Mouse (Mus musculus) stomach, postnatal 0 days (tissue): ENCODE results near the gene Ddb1. TPM values are rescaled to one million over a fixed set of nuclear protein-coding genes. Genes with fewer than 3 reads are reported as not detected.
"Not testable (repeated sequence)": the region's sequence is repeated elsewhere in the genome, so short reads cannot be mapped to it uniquely, and the experiment has no call there.

Source experiments
- ATAC-seq: fragments of 200-750 bp; cut with Nextera tagmentation; 2 replicates; pipeline ENCODE4 v1.8.0; 2017; ENCODE audit not compliant: low FRiP score, low TSS enrichment
- DNase-seq: peaks from one replicate; pipeline ENCODE4 v3.0.0-alpha.2; 2016; ENCODE audit warnings: low spot score
- H3K27ac ChIP-seq: fragments of 300-500 bp; sonication (generic); replicated peaks from 2 replicates; pipeline ENCODE4 v1.5.1; 2014; ENCODE audit warnings: mild to moderate bottlenecking, control low read depth
- H3K27me3 ChIP-seq: fragments of 300-500 bp; sonication (generic); 2 replicates; pipeline ENCODE4 v1.6.1; 2014; ENCODE audit warnings: low read length; ENCODE audit not compliant: control insufficient read depth, insufficient read depth
- H3K36me3 ChIP-seq: fragments of 300-500 bp; sonication (generic); 2 replicates; pipeline ENCODE4 v1.6.1; 2014; ENCODE audit warnings: low read length, mixed read lengths; ENCODE audit not compliant: control insufficient read depth, insufficient read depth
- H3K4me1 ChIP-seq: fragments of 300-500 bp; sonication (generic); replicated peaks from 2 replicates; pipeline ENCODE4 v1.6.1; 2014; ENCODE audit warnings: antibody characterized with exemption; ENCODE audit not compliant: control insufficient read depth, insufficient read depth
- H3K4me2 ChIP-seq: fragments of 300-500 bp; sonication (generic); replicated peaks from 2 replicates; pipeline ENCODE4 v1.6.1; 2014; ENCODE audit warnings: low read depth, mild to moderate bottlenecking, control low read depth, moderate library complexity
- H3K4me3 ChIP-seq: fragments of 300-500 bp; sonication (generic); 2 replicates; pipeline ENCODE4 v1.5.1; 2014; ENCODE audit warnings: low read depth, low read length, control low read depth
- H3K9ac ChIP-seq: fragments of 300-500 bp; sonication (generic); 2 replicates; pipeline ENCODE4 v1.6.1; 2014; ENCODE audit warnings: mild to moderate bottlenecking, low read length, control low read depth, mixed read lengths
- H3K9me3 ChIP-seq: fragments of 300-500 bp; sonication (generic); 2 replicates; pipeline ENCODE4 v1.6.1; 2016; ENCODE audit warnings: low read length; ENCODE audit not compliant: control insufficient read depth
- CTCF ChIP-seq: IDR thresholded peaks from 2 replicates; pipeline ENCODE4 v1.5.1; 2016; ENCODE audit warnings: antibody characterized with exemption, low read depth, mild to moderate bottlenecking, moderate library complexity
- EP300 ChIP-seq: optimal IDR thresholded peaks from 2 replicates; pipeline ENCODE3; 2016; ENCODE audit warnings: antibody characterized with exemption
- WGBS: fragments of 180-500 bp; shearing (Covaris S2); extraction: QIAGEN DNeasy Blood & Tissue Kit; methylation state at CpG from one replicate; pipeline ENCODE4 v1.1.7; 2014; 5-methylcytosine and 5-hydroxymethylcytosine counted together
- polyA plus RNA-seq: library from polyadenylated mRNA; unstranded; fragments of >200 nt; fragmentation: Nextera tagmentation; extraction: Ambion mirVana; gene quantifications from 2 replicates; pipeline ENCODE4 v1.2.1, GENCODE M21; 2015

Ddb1 gene
- polyA plus RNA-seq, result 108 and 110 TPM in 2 replicates

DNA sequence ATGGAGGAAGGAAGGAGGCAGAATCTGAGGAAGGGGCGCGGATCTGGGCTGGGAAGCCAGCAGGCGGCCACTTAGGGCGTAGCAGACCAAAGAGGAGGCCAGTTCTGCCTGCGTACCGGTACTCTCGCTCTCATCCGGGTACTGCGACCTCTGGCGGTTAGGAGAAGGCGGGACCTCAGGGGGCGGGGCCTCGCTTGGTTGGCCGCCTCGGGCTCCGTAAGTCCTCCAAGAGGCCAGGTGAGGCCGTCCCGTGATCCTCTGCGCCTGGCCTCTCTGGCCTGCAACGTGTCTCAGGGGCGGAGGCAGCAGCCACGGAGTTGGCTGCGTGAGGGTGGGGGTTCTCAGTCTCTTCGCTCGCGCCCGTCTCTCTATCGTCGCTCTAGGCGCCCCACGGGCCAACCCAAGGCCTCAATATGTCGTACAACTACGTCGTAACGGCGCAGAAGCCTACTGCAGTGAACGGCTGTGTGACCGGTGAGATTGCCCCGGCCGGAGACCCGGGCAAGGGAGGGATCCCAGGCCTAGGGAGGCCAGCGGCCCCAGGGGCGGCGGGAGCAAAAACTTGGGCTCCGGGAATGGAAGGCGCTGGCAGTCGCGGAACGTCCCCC lies at the start of gene Ddb1, which contains the start of gene Tkfc:
Gene Ddb1, plus strand, starts transcription at position 35 of the 608 bp plus-strand sequence.
Gene Tkfc, minus strand, starts transcription at position 362 of the 608 bp plus-strand sequence.
- TF ChIP-seq EP300 (no peak), CTCF (peak; percentile 77)
- H3K4me2 ChIP-seq, result peak within 1 kb of the TSS; percentile 69

DNA sequence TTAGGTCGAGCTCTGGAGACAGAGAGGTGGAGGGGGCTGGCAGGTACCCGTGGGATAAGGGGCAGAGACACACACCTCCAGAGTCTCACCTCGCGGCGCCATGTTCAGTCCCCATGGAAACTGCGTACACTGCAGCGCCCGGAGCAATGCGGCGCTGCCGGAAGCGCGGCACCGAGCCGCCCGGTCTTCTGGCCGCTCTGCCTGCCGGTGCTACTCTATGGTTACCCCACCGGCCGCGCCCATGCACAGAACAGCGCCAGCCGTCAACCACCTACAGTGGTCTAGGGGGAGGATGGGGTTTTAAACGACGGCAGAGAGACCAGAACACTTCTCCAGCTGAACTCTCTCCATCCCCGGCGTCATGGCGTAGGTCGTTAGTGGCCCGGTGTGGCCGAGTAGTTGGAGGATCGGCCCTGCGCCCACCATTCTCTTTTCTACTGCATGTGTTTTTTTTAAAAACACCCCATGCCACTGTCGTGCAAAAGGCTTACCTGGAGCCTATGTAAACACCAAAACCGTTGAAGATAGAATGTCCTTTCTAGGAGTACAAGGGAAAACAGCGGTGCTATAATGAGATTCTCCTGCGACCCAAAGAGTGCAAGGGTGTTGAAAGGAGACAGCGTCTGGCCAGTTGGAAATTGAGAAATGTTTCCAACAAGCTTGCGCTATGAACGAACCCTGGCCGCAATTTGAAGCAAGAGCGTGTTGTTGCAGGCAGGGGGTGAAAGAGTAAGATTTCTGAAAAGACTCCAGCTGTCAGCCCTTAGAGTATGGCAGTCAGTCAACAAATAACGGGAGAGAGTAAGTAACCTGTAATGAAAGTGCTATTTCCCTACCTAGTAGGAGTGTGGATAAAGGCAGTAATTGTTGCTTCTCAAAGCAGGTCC lies 49.3 kb upstream of the Ddb1 start, which contains the start of gene Tmem216:
Gene Tmem216, minus strand, starts transcription at position 615 of the 887 bp plus-strand sequence.
- Histone ChIP-seq H3K36me3 (peaks cover under 1% of the 10 kb centered on the region; the same call in 1 of the 2 replicates), H3K9me3 (no peaks in the 10 kb centered on the region), H3K9ac (peak within 1 kb of the TSS; percentile 59), H3K4me3 (peak within 1 kb of the TSS; percentile 55), H3K4me1 (no peaks in the 10 kb centered on the region), H3K27me3 (no peaks in the 10 kb centered on the region), H3K27ac (peak within 1 kb of the TSS; percentile 46; the same call in 1 of the 2 replicates), H3K4me2 (peak within 1 kb of the TSS; percentile 56)
- TF ChIP-seq EP300, result no peak
- peak; percentile 35 for TF ChIP-seq CTCF
- DNase-seq, result peak; percentile 90
- ATAC-seq, result peak; percentile 99
- WGBS, result under 1% methylated on average over 43 of the region's 43 CpGs

More for the DNA sequence above, at the start of gene Ddb1, which contains the start of gene Tkfc:
- peaks cover 10% of the 10 kb centered on the region; the same call in 1 of the 2 replicates for H3K36me3 ChIP-seq
- WGBS, result under 1% methylated on average over 49 of the region's 49 CpGs
- peak; percentile 98 for ATAC-seq
- no peaks in the 10 kb centered on the region for H3K9me3 ChIP-seq
- H3K4me1 ChIP-seq, result peaks cover 8% of the 10 kb centered on the region; the same call in 1 of the 2 replicates
- H3K27me3 ChIP-seq, result no peaks in the 10 kb centered on the region
- peak within 1 kb of the TSS; percentile 97 for H3K27ac ChIP-seq
- peak within 1 kb of the TSS; percentile 97 for H3K4me3 ChIP-seq
- peak within 1 kb of the TSS; percentile 97 for H3K9ac ChIP-seq
- DNase-seq, result peak; percentile 99

- 73% methylated on average over 2 of the region's 2 CpGs for WGBS
- DNase-seq, result no peak
- H3K4me2 ChIP-seq, result no peak overlapping the region
- no peak overlapping the region for H3K4me3 ChIP-seq
- H3K36me3 ChIP-seq, result no peaks in the 10 kb centered on the region
- ATAC-seq, result no peak
- H3K9ac ChIP-seq, result no peak overlapping the region
- TF ChIP-seq CTCF, result no peak
- TF ChIP-seq EP300, result no peak
- no peaks in the 10 kb centered on the region for H3K9me3 ChIP-seq
- no peak overlapping the region for H3K27ac ChIP-seq
- no peaks in the 10 kb centered on the region for H3K27me3 ChIP-seq
- H3K4me1 ChIP-seq, result no peaks in the 10 kb centered on the region
These were observed 48.1 kb upstream of the Ddb1 start for GRCm38 (mm10) chr19:10557001-10557400.

GRCm38 (mm10) chr19:10557430-10557829 lies 47.7 kb upstream of the Ddb1 start:
- Histone ChIP-seq H3K9me3 (no peaks in the 10 kb centered on the region), H3K4me2 (no peak overlapping the region), H3K27me3 (no peaks in the 10 kb centered on the region), H3K27ac (no peak overlapping the region), H3K36me3 (no peaks in the 10 kb centered on the region), H3K4me1 (no peaks in the 10 kb centered on the region), H3K4me3 (no peak overlapping the region), H3K9ac (no peak overlapping the region)
- no peak for TF ChIP-seq CTCF
- no peak for TF ChIP-seq EP300
- no peak for DNase-seq
- no peak for ATAC-seq
- 84% methylated on average over 2 of the region's 2 CpGs for WGBS

DNA sequence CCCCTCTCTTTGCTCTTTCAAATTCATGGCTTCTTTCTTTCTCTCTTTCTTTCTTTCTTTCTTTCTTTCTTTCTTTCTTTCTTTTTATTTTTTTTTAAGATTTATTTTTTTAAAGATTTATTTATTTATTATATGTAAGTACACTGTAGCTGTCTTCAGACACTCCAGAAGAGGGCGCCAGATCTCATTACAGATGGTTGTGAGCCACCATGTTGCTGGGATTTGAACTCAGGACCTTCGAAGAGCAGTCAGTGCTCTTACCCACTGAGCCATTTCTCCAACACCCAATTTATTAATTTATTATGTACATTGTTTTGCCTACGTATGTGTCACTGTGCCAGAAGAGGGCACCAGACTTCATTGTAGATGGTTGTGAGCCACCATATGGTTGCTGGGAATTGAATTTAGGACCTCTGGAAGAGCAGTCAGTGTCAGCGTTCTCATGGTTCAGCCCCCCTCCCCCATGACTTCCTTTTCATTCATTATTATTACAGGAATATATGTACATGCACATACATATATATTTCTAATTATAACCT lies 47.2 kb upstream of the Ddb1 start:
- DNase-seq, H3K36me3 ChIP-seq, ATAC-seq, H3K27ac ChIP-seq, H3K9me3 ChIP-seq, H3K9ac ChIP-seq, H3K4me1 ChIP-seq, H3K27me3 ChIP-seq, H3K4me3 ChIP-seq, H3K4me2 ChIP-seq: not testable (repeated sequence)
- WGBS, result 68% methylated on average over 4 of the region's 4 CpGs
